Mouse (Mus musculus) spleen, embryonic (tissue): Measurements from ENCODE around the gene Cacnb4.

Source experiments
- CTCF ChIA-PET: fragments of 350-600 bp; sonication (Branson Sonifier 250); formaldehyde crosslinking; loops from one replicate; lab custom pipeline; 2022; lab: Charles Lee

The Cacnb4 gene

DNA sequence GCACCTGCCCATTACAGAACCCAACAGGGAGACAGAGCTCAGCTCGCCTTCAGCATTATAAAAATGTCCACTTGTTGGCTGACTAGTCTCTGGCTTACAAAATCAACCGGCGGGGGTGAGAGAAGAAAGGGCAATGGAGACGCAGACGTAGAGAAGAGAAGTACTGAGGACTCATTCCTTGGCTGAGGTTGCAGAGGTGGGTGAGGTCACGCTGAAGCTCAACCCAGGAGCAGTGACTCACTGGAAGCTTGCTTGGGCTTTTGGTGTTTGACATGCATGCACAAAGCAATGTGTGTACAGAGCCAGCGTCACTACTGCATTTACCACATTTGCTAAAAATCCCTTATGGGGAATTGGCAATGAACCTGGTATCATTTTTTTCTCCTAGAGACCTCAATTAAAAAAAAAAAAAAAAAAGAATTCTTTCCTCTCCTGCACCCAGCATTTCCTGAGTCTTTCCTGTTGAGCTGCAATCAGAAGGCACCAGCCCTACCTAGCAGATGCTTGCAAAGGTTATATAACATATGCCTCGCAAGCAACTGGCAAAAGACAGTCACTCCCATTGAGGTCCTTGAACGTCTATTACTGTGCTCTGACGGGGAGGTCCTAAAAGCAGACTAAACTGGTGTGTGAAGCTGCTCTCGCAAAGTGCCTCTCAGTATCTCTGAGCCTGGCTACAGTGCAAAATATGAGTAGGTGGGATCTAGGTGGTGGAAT lies 150.6 kb downstream of the Cacnb4 start:
- CTCF ChIA-PET: no interaction called here

DNA sequence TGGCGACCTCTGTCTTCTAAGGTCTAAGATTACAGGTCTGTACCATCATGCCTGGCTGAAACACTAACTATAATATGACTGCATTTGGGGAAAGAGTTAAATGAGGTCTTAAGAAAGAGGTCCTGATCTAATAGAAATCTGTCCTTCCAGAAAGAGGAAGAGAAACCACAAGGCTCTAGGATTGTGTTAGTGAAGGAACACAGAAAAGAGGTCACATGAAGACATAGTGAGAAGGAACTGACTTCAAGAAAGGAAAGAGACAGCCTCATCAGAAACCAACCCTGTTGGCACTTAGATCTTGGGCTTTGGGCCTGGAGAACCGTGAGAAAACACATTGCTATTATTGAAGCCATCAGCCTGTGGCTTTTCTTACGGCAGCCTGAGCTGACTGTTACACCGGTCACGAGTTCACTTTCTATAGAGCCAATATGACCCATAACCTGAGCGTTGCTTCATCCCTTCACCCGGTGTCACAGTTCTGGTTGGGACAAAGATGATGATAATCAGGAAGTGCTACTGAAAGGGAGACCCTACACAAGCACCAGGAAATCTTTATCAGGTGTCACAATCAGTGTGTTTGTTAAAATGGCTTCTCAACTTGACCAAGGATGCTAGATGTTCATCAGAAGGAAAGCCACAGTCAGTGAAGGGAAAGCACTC lies 153.4 kb downstream of the Cacnb4 start:
- CTCF ChIA-PET: interaction anchor here (0.6 kb wide), 1 partner anchor 98 kb away, joined by 3 read pairs; the partner anchor contains the start of gene Arl5a

DNA sequence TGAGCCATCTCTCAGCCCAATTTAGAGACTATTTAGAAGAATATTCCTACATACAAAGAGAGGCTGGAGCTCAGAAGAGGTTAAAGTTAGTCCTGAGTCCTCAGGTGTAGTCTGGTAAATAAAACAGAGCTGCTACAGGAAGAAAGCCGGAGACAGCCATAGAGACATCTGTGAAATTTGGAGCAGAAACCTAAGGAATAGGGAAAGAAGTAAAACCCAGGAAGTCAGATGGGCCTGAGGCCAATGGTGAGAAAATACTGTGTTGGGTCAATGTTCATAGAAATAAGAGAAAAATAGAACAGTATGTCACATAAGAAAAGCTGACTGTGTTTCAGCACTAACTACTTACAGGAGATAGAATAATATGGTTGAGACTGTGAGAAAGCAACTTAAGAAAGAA lies 155.6 kb downstream of the Cacnb4 start:
- CTCF ChIA-PET: interaction anchor here (1.1 kb wide), 1 partner anchor 98 kb away, joined by 3 read pairs; no protein-coding TSS in a partner anchor

DNA sequence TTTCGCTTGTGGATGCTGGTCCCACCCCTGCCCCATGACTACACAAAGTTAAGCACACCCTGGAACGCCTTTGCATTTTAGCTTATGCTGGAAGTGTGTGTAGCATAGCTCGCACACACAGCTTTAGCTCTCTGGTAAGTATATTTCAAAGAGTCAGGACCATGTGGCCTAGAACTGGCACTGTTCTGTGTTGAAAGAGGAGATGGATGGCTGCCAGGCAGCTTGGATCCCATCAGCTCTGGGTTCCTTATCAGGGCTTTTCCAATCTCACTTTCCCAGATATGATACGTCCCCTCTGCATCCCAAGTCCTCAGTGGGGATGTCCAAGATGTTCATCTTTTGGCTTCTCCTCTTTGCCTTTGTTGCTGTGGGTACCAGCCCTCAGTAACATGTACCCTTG lies 157.9 kb downstream of the Cacnb4 start:
- CTCF ChIA-PET: interaction anchor here (0.6 kb wide), 1 partner anchor 21 kb away, joined by 3 read pairs; no protein-coding TSS in a partner anchor

DNA sequence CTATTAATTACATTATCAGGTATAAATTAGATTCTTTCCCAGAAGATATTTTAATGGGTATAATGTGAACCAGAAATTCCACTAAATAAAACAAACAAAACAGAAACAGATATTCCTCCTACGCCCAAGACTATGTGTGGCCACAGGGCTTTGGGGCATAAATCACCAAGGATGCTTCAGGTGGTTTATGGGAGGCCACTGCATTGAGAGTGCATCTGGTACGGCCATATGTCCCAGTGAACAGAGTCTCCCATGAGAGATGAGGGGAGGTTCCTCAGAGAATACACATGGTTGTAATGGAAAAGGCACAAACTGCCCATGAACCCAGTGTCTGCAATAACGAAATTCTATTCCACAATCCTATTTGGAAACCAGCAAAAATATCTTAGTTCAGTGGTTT lies 160.1 kb downstream of the Cacnb4 start:
- CTCF ChIA-PET: no interaction called here

- CTCF ChIA-PET: no interaction called here
These were observed 163.7 kb downstream of the Cacnb4 start for GRCm38 (mm10) chr2:52512865-52513388.

DNA sequence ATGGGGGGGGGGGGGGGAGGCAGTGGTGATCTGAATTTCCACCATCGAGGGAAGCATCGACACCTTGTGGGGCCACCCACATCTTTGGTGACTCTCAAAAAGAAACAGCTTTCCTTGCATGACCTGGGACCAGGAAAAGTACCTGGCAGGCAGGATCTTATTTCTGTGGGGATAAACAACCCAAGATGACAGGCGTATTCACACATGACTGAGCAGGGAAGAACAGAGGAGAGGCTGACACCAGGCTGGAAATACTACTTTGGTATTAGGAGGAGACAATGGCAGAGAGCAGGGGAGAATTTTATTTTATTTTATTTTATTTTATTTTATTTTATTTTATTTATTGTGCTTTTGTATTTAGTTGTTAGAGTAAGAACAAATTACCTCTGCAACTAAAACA lies 164.4 kb downstream of the Cacnb4 start:
- CTCF ChIA-PET: no interaction called here

GRCm38 (mm10) chr2:52511799-52512198 lies 164.8 kb downstream of the Cacnb4 start:
- CTCF ChIA-PET: no interaction called here

- CTCF ChIA-PET: no interaction called here
These were observed 166.7 kb downstream of the Cacnb4 start for GRCm38 (mm10) chr2:52509779-52510500.

GRCm38 (mm10) chr2:52505164-52505563 lies 171.5 kb downstream of the Cacnb4 start:
- CTCF ChIA-PET: no interaction called here

GRCm38 (mm10) chr2:52504762-52505161 lies 171.9 kb downstream of the Cacnb4 start:
- CTCF ChIA-PET: no interaction called here

DNA sequence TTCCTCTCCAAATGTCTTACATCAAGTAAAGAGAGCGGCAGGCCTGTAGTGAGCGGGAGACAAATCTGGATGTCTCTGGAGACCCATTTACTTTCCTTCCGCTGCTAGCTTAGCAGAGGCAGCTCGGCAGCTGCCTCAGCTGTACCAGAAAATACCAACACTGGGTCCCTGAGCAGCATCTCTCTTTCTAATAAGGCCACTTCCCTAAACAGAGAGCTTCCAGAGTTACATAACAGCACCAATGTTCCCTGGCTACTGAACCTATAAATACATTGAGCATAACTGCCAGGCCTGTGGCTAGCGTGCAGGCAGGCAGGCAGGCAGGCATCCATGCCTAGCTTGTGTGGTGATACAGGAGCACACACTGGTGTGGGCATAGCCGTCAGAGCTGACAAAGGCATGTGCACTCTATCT lies 176.8 kb downstream of the Cacnb4 start:
- CTCF ChIA-PET: no interaction called here

GRCm38 (mm10) chr2:52499101-52499537 lies 177.5 kb downstream of the Cacnb4 start:
- CTCF ChIA-PET: no interaction called here

DNA sequence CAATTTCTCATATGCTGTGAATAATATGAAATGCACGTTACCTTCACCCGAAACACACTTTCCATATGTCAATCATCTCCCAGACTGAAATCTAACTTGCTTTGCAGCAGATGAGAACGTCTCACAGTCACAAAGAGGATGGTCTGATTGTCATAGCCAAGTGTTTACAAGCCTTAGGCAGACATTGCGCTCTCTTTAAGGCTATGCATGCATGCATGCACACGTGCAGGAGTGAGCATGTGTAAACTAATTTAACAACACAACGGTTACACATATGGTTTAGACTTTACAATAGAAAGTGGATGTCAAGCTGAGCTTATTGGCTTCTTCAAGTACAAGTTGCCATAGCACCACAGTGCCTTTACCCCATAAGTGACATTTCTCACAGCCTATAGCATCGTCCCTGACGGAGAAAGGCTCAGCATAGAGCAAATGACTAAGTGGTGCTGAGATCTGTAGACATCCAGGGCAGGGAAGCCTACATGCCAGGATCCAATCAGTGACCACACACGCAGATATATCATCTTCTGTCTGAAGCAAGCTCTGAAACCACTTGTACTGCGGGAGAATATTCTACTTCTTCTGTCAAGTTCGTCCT lies 181.4 kb downstream of the Cacnb4 start:
- CTCF ChIA-PET: no interaction called here

DNA sequence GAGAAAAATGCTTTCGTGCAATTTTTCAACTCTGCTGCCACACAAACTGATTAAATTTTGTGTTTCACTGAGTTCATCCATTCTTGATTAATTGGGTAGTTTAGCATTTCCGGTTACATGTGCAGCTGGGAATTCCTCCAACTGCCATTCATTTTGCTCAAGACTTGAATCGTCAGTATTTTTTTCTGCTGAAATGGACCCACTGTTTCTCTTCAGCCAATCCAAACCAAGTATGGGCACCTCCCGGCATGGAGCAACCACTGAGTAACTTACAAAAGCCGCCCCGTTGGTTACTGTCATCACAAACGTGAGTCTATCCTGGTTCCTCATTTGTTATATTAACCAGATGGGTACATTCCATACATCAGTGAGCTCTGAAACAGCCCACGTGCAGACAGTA lies 182.4 kb downstream of the Cacnb4 start:
- CTCF ChIA-PET: no interaction called here

GRCm38 (mm10) chr2:52492867-52493266 lies 183.8 kb downstream of the Cacnb4 start:
- CTCF ChIA-PET: no interaction called here

GRCm38 (mm10) chr2:52489840-52490239 lies 186.8 kb downstream of the Cacnb4 start:
- CTCF ChIA-PET: no interaction called here

DNA sequence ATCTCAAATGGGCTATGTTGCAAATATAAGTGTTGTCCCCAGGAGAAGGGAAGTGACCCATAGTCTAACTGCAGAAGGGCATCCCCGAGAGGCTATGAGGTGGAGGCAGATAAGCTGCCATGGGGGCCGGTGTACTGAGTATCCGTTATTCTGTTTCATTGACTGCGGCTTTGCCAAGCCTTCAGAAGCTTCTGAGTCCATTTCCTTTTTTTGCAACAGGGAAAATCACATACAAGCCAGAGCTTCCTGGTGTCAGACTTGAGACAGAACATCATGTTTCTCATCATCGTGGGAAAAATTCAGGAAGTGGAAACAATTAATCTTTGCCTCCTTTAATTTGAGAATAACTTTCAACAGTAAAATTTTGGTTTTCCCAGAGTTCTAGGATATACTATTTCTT lies 193.1 kb downstream of the Cacnb4 start:
- CTCF ChIA-PET: no interaction called here

DNA sequence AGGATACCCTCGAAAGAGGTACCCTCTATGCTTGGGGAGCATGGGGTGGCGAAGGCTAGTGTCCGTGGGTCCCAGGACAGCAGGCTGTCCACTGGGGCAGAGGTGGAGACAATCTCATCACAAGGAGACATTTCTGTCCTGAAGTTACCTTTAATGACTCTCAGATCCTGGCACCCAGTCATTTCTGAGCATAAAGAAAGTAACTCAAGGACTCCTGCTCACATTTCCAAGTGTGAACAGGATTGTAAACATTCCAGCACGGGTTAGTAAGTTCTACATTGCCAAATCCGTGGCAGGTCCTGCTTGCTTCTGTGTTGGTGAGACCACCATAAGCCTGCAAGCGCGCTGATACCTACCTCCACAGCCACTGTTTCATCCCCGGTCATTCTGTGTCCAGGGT lies 196.2 kb downstream of the Cacnb4 start:
- CTCF ChIA-PET: no interaction called here

DNA sequence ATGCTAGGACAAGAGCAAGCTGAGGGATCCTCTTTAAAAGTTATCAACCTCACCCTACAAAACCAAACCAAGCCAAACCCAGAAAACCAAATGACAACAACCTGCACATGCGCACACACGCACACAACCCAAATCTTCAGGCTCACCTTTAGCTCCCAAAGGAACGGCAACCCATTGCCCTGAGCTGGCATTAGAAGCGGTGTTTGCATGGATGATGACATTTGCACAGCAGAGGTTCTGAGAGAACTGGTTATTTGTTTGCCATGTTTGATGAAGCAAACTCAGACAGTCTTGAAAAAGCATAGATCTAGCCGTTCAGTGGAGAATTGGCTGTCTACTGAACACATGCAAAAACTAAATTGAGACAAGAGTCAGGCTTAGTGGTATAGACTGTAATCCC lies 198.1 kb downstream of the Cacnb4 start:
- CTCF ChIA-PET: no interaction called here

DNA sequence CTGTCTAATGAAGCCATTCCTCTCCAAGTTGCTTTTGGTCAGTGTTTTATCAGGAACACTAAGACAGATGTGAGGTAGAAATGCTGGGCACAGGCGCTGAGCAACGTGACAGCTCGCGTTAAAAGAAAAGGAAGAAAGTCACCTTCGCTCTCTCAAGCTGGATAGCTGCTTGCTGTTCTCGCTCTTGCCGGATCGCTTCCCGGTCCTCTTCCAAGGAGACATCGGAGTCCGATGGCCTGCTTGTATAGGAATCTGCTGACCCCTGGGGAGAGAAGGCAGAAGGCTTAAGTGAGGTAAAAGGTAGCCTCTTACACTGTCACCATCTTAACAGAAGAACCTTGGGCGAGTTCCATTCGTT lies 199.1 kb downstream of the Cacnb4 start:
- CTCF ChIA-PET: no interaction called here
